Comparison of ENCODE assay signal across 19 mouse cellular contexts in the genomic region with DNA sequence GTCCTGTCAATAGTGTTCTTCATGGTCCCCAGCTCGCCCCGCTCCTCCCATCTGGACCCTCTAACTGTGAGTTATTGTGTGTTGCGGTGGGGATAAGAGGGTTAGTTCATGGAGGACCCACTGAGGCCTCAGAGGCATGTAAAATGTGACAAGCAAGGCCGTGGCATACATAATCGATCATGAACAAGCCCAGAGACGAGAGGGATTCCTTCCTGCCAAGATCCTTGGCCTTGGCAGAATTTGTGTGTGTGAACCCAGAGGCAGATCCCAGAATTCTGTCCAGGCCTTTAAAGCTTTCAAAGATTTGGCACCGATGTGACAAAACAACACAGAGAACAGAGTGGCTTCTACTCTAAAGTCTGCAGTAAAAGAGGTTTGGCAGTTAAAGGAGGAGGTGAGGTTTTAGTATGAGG.
DNase-seq lines count a peak whose midpoint lies in the region; ATAC-seq lines count a peak whose summit lies in the region.
"Had no signal": no experiment of that assay in that cellular context is flagged by ENCODE, and none has a peak within 500 bp of the region (broad histone marks: within the 10 kb centered on the region; RNA-seq: fewer than 3 reads in every experiment).

No protein-coding gene starts in this region.

- H3K4me2 ChIP-seq in forebrain, embryonic 16.5 days (ENCODE audit: low read length): no peak overlapping the region
- H3K4me2 ChIP-seq in forebrain, embryonic 13.5 days: no peak overlapping the region
- no peak overlapping the region for H3K4me2 ChIP-seq in lung, embryonic 15.5 days
- H3K4me2 ChIP-seq in hindbrain, embryonic 16.5 days (ENCODE audit: low read length): no peak overlapping the region
- H3K4me2 ChIP-seq: limb, embryonic 12.5 days; midbrain, embryonic 11.5 days had no signal

- H3K9ac ChIP-seq in forebrain, embryonic 16.5 days (replicated peaks; ENCODE audit: low read depth, low read length): no peak overlapping the region
- no peak overlapping the region for H3K9ac ChIP-seq in forebrain, embryonic 13.5 days
- H3K9ac ChIP-seq in lung, embryonic 15.5 days: no peak overlapping the region
- no peak overlapping the region for H3K9ac ChIP-seq in hindbrain, embryonic 16.5 days (ENCODE audit: low read depth, low read length)
- H3K9ac ChIP-seq: limb, embryonic 12.5 days; liver, embryonic 14.5 days had no signal

- H3K27me3 ChIP-seq in forebrain, embryonic 16.5 days (replicated peaks; ENCODE audit: control insufficient read depth, insufficient read depth, low read length): no peaks in the 10 kb centered on the region
- H3K27me3 ChIP-seq in forebrain, embryonic 13.5 days: no peaks in the 10 kb centered on the region
- H3K27me3 ChIP-seq in lung, embryonic 15.5 days: no peaks in the 10 kb centered on the region
- no peaks in the 10 kb centered on the region for H3K27me3 ChIP-seq in hindbrain, embryonic 16.5 days (replicated peaks; ENCODE audit: control insufficient read depth, insufficient read depth, low read length)
- H3K27me3 ChIP-seq: limb, embryonic 12.5 days had no signal

- no peaks in the 10 kb centered on the region for H3K36me3 ChIP-seq in forebrain, embryonic 16.5 days (ENCODE audit: control insufficient read depth, insufficient read depth)
- H3K36me3 ChIP-seq in forebrain, embryonic 13.5 days (ENCODE audit: poor library complexity, severe bottlenecking): no peaks in the 10 kb centered on the region
- H3K36me3 ChIP-seq in lung, embryonic 15.5 days: no peaks in the 10 kb centered on the region
- H3K36me3 ChIP-seq in hindbrain, embryonic 16.5 days (ENCODE audit: control insufficient read depth, insufficient read depth, low read length): no peaks in the 10 kb centered on the region
- H3K36me3 ChIP-seq: limb, embryonic 12.5 days had no signal

- DNase-seq in lung, postnatal 10 days: no peak
- peak; percentile 30 for DNase-seq in brain, embryonic 18.5 days (ENCODE audit: low read depth, low spot score)
- no peak for DNase-seq in ovary, adult 18-20 months (ENCODE audit: low spot score)
- DNase-seq: cerebellum, adult 9-10 months; heart, adult 18-20 months; heart, postnatal 4 days; kidney, adult 11 months; lung, postnatal 4 days; right cerebral cortex, adult 18-20 months; thymus, adult 18-20 months had no signal

- H3K9me3 ChIP-seq in forebrain, embryonic 16.5 days (ENCODE audit: control insufficient read depth, low read length): no peaks in the 10 kb centered on the region
- no peaks in the 10 kb centered on the region for H3K9me3 ChIP-seq in forebrain, embryonic 13.5 days (replicated peaks)
- H3K9me3 ChIP-seq in lung, embryonic 15.5 days: no peaks in the 10 kb centered on the region
- H3K9me3 ChIP-seq in hindbrain, embryonic 16.5 days (ENCODE audit: control insufficient read depth, low read length): no peaks in the 10 kb centered on the region
- H3K9me3 ChIP-seq: limb, embryonic 12.5 days had no signal

- no peak overlapping the region for H3K4me3 ChIP-seq in forebrain, embryonic 16.5 days (replicated peaks; ENCODE audit: low read length)
- H3K4me3 ChIP-seq in forebrain, embryonic 13.5 days: no peak overlapping the region
- H3K4me3 ChIP-seq in lung, embryonic 15.5 days: no peak overlapping the region
- H3K4me3 ChIP-seq in hindbrain, embryonic 16.5 days (ENCODE audit: low read length): no peak overlapping the region
- H3K4me3 ChIP-seq: layer of hippocampus, adult 2 months; limb, embryonic 12.5 days had no signal

- peaks cover 4% of the 10 kb centered on the region for H3K4me1 ChIP-seq in forebrain, embryonic 16.5 days (replicated peaks; ENCODE audit: control insufficient read depth, insufficient read depth, low read length)
- H3K4me1 ChIP-seq in forebrain, embryonic 13.5 days: no peaks in the 10 kb centered on the region
- peaks cover 10% of the 10 kb centered on the region for H3K4me1 ChIP-seq in lung, embryonic 15.5 days
- no peaks in the 10 kb centered on the region; the same call in 1 of the 2 replicates for H3K4me1 ChIP-seq in hindbrain, embryonic 16.5 days (ENCODE audit: control insufficient read depth, insufficient read depth, low read depth, low read length)

- H3K27ac ChIP-seq in forebrain, embryonic 16.5 days (ENCODE audit: low read length): no peak overlapping the region; the same call in 1 of the 2 replicates
- H3K27ac ChIP-seq in forebrain, embryonic 13.5 days: no peak overlapping the region
- H3K27ac ChIP-seq in lung, embryonic 15.5 days: peak overlapping the region; percentile 26; the same call in 1 of the 2 replicates
- H3K27ac ChIP-seq in hindbrain, embryonic 16.5 days (ENCODE audit: low read depth, low read length): no peak overlapping the region
- H3K27ac ChIP-seq: kidney, postnatal 0 days; layer of hippocampus, adult 2 months; limb, embryonic 12.5 days; liver, embryonic 14.5 days had no signal

- peak; percentile 40; the same call in 1 of the 2 replicates for ATAC-seq in forebrain, embryonic 16.5 days
- ATAC-seq in forebrain, embryonic 13.5 days: no peak
- no peak for ATAC-seq in lung, embryonic 15.5 days (ENCODE audit: borderline replicate concordance, extremely low read depth, low FRiP score, low TSS enrichment)
- peak; percentile 85 for ATAC-seq in hindbrain, embryonic 16.5 days

- 47% methylated on average over 7 of the region's 7 CpGs for WGBS in forebrain, embryonic 16.5 days
- WGBS in forebrain, embryonic 13.5 days: 76% methylated on average over 7 of the region's 7 CpGs
- 62% methylated on average over 7 of the region's 7 CpGs for WGBS in lung, embryonic 15.5 days
- WGBS in hindbrain, embryonic 16.5 days: 55% methylated on average over 7 of the region's 7 CpGs

Comparison
In these comparisons a context has a peak if more than half of its experiments do, and no peak if none do; other contexts are left out.
1. ATAC-seq: peak in forebrain, embryonic 16.5 days (single experiment) and hindbrain, embryonic 16.5 days (single experiment); none in forebrain, embryonic 13.5 days (single experiment) and lung, embryonic 15.5 days (single experiment).